Mouse (Mus musculus) midbrain, embryonic 14.5 days (tissue): ENCODE measurements at regions not wholly inside any gene's neighbourhood (a gene's known extent, or its start where the extent isn't known, plus 50 kb on each side); places are given as distances from the start of the nearest gene placed in this dataset.

ENCODE experiments used
- ATAC-seq: fragments of 200-750 bp; cut with Nextera tagmentation; 2 replicates; pipeline ENCODE4 v1.8.0; 2017; ENCODE audit warnings: moderate number of reproducible peaks, moderate library complexity; ENCODE audit not compliant: low FRiP score, low TSS enrichment
- DNase-seq: peaks from one replicate; pipeline ENCODE4 v3.0.0-alpha.2; 2015
- H3K27ac ChIP-seq: fragments of 300-500 bp; sonication (generic); replicated peaks from 2 replicates; pipeline ENCODE4 v1.5.1; 2014; ENCODE audit warnings: mild to moderate bottlenecking, low read depth, low read length, moderate library complexity
- H3K27me3 ChIP-seq: fragments of 300-500 bp; sonication (generic); 2 replicates; pipeline ENCODE4 v1.6.1; 2014; ENCODE audit warnings: low read length, control low read depth, mixed read lengths; ENCODE audit not compliant: control insufficient read depth, insufficient read depth
- H3K36me3 ChIP-seq: fragments of 300-500 bp; sonication (generic); 2 replicates; pipeline ENCODE4 v1.6.1; 2014; ENCODE audit warnings: low read length, control low read depth; ENCODE audit not compliant: control insufficient read depth, insufficient read depth
- H3K4me1 ChIP-seq: fragments of 300-500 bp; sonication (generic); 2 replicates; pipeline ENCODE4 v1.6.1; 2014; ENCODE audit warnings: mild to moderate bottlenecking, antibody characterized with exemption, low read length, control low read depth; ENCODE audit not compliant: control insufficient read depth, insufficient read depth
- H3K4me2 ChIP-seq: fragments of 300-500 bp; sonication (generic); 2 replicates; pipeline ENCODE4 v1.6.1; 2014; ENCODE audit warnings: mild to moderate bottlenecking, low read length, moderate library complexity
- H3K4me3 ChIP-seq: fragments of 300-500 bp; sonication (generic); replicated peaks from 2 replicates; pipeline ENCODE4 v1.5.1; 2014; ENCODE audit warnings: low read depth, low read length
- H3K9ac ChIP-seq: fragments of 300-500 bp; sonication (generic); replicated peaks from 2 replicates; pipeline ENCODE4 v1.6.1; 2014; ENCODE audit warnings: mild to moderate bottlenecking, low read length, moderate library complexity
- H3K9me3 ChIP-seq: fragments of 300-500 bp; sonication (generic); 2 replicates; pipeline ENCODE4 v1.6.1; 2016; ENCODE audit warnings: low read length, control low read depth, mixed read lengths; ENCODE audit not compliant: control insufficient read depth
- WGBS: fragments of 180-500 bp; shearing (Covaris S2); extraction: QIAGEN DNeasy Blood & Tissue Kit; methylation state at CpG from one replicate; pipeline ENCODE4 v1.1.7; 2014; 5-methylcytosine and 5-hydroxymethylcytosine counted together

DNA sequence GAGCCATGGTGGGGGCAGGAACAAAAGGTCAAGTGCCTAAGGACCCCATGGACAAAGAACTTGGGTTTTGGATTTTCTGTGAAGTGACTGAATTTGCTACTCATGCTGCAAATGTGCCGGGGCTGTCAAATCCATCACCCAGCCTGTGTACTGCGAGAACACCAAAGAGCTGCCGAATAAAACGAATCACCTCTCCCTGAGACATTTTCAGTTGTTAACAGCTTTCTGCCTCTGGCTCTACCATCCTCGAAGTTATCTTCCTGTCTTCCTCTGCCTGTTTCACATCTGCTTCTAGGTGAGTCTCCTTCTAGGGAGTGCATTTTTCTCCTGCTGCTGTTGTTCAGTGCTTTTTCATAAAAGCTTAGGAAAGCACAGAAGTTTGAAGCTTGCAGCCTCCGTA is 283.3 kb upstream of the Gm21798 start:
- no peak overlapping the region for H3K27ac ChIP-seq
- H3K9me3 ChIP-seq = no peaks in the 10 kb centered on the region
- no peak overlapping the region for H3K4me3 ChIP-seq
- H3K9ac ChIP-seq = no peak overlapping the region
- H3K36me3 ChIP-seq = no peaks in the 10 kb centered on the region
- H3K4me2 ChIP-seq = no peak overlapping the region
- ATAC-seq (no peak), DNase-seq (no peak)
- 75% methylated on average over 6 of the region's 6 CpGs for WGBS
- H3K4me1 ChIP-seq = no peaks in the 10 kb centered on the region
- H3K27me3 ChIP-seq = no peaks in the 10 kb centered on the region

DNA sequence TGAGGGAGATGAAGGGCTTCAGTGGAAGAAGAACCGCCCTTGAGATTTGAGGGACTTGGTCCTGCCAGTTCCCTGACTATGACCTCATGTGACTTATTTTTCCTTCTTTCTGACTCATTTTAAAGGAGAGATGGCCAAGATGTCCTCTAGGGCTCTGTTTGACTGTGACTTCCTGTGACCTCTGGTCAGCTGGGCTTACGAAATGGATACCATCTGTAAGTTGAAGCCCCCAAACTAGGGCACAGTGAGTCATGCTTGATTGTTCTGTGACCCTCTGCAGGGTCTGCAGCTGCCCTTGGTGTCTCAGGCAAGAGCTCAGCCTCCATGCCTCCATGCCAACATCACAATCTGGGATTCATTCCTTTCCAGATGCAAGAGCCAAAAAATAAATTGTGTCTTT is 282.3 kb upstream of the Gm21798 start:
- H3K9me3 ChIP-seq = no peaks in the 10 kb centered on the region
- 88% methylated on average over 2 of the region's 2 CpGs for WGBS
- no peaks in the 10 kb centered on the region for H3K27me3 ChIP-seq
- no peak for ATAC-seq
- no peak overlapping the region for H3K4me3 ChIP-seq
- DNase-seq = no peak
- H3K9ac ChIP-seq = no peak overlapping the region
- no peaks in the 10 kb centered on the region for H3K4me1 ChIP-seq
- no peaks in the 10 kb centered on the region for H3K36me3 ChIP-seq
- H3K4me2 ChIP-seq = no peak overlapping the region
- no peak overlapping the region for H3K27ac ChIP-seq

DNA sequence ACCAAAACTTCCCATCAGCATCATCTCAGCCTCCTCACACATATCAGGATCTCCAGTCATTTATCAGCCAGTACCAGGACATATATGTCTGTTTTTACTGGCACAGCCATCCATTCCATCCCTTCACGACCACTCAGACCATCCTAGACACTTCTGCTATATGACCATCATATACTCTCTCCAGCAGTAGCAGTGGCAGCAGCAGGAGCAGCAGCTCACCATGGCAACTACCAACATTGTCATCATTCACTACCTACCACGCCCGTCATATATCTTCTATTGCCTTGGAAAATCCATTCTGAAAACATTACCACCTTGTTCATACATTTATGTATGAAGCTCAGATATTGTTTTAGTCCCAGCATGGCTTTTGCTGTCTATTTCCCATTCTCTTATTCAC is 276.1 kb upstream of the Gm21798 start:
- 58% methylated on average over 3 of the region's 3 CpGs for WGBS
- no peak for ATAC-seq

GRCm38 (mm10) chr15:64542250-64542901 is 275.1 kb upstream of the Gm21798 start:
- Histone ChIP-seq H3K36me3 (no peaks in the 10 kb centered on the region), H3K9me3 (no peaks in the 10 kb centered on the region), H3K27me3 (no peaks in the 10 kb centered on the region), H3K27ac (no peak overlapping the region), H3K4me1 (no peaks in the 10 kb centered on the region), H3K9ac (no peak overlapping the region), H3K4me3 (no peak overlapping the region), H3K4me2 (no peak overlapping the region)
- 82% methylated on average over 8 of the region's 8 CpGs for WGBS
- DNase-seq (no peak), ATAC-seq (no peak)

More for the DNA sequence above, 276.1 kb upstream of the Gm21798 start:
- Histone ChIP-seq H3K4me1 (no peaks in the 10 kb centered on the region), H3K4me2 (no peak overlapping the region), H3K9me3 (no peaks in the 10 kb centered on the region), H3K36me3 (no peaks in the 10 kb centered on the region), H3K27me3 (no peaks in the 10 kb centered on the region), H3K4me3 (no peak overlapping the region), H3K9ac (no peak overlapping the region), H3K27ac (no peak overlapping the region)
- DNase-seq = no peak

DNA sequence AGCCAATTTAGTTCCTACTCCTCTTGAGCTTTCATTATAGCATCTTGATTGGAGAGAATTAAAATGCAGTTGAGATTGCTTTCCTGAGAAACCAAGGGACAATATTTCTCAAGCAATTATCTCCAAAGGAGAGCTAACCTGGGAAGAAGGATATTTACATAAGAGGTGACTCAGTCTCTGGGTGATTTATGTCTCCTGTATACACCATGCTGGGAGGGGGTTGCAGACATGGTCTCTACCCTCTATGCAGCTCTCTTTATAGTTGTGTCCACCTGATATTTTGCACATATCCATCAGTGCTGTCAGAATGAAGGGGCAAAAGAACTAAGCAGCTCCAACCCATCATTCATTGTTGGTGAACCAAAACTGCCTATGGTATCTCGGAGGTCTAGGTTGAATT is 274.6 kb upstream of the Gm21798 start:
- no peak for ATAC-seq
- no peaks in the 10 kb centered on the region for H3K4me1 ChIP-seq
- H3K9ac ChIP-seq = no peak overlapping the region
- no peaks in the 10 kb centered on the region for H3K36me3 ChIP-seq
- no peak overlapping the region for H3K27ac ChIP-seq
- H3K4me2 ChIP-seq = no peak overlapping the region
- no peaks in the 10 kb centered on the region for H3K27me3 ChIP-seq
- H3K4me3 ChIP-seq = no peak overlapping the region
- no peak for DNase-seq
- no peaks in the 10 kb centered on the region for H3K9me3 ChIP-seq
- WGBS = 88% methylated on average over 1 of the region's 1 CpGs

DNA sequence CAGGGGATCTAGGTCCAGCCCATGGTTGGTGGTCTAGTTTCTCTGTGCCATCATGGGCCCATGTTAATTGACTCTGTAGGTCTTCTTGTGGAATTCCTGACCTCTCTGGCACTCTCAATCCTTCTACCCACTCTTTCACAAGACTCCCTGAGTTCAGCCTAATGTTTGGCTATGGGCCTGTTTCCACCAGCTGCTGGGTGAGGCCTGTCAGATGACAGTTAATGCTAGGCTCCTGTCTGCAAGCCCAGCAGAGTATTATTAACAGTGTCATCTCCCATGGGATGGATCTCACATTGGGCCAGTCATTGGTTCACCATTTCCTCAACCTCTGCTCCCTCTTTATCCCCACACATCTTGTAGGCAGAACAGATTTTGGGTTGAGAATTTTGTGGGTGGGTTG is 271.5 kb upstream of the Gm21798 start:
- H3K9me3 ChIP-seq = no peaks in the 10 kb centered on the region
- ATAC-seq = no peak
- no peaks in the 10 kb centered on the region for H3K36me3 ChIP-seq
- H3K4me1 ChIP-seq = no peaks in the 10 kb centered on the region
- no peak overlapping the region for H3K27ac ChIP-seq
- H3K4me3 ChIP-seq = no peak overlapping the region
- no peak overlapping the region for H3K4me2 ChIP-seq
- H3K9ac ChIP-seq = no peak overlapping the region
- no peaks in the 10 kb centered on the region for H3K27me3 ChIP-seq
- no peak for DNase-seq

- Histone ChIP-seq H3K9ac (no peak overlapping the region), H3K4me2 (no peak overlapping the region), H3K27ac (no peak overlapping the region), H3K9me3 (no peaks in the 10 kb centered on the region), H3K4me1 (no peaks in the 10 kb centered on the region), H3K4me3 (no peak overlapping the region), H3K27me3 (no peaks in the 10 kb centered on the region), H3K36me3 (no peaks in the 10 kb centered on the region)
- WGBS = 93% methylated on average over 2 of the region's 2 CpGs
- DNase-seq (no peak), ATAC-seq (no peak)
Measured at GRCm38 (mm10) chr15:64557540-64557939, 260.0 kb upstream of the Gm21798 start.

DNA sequence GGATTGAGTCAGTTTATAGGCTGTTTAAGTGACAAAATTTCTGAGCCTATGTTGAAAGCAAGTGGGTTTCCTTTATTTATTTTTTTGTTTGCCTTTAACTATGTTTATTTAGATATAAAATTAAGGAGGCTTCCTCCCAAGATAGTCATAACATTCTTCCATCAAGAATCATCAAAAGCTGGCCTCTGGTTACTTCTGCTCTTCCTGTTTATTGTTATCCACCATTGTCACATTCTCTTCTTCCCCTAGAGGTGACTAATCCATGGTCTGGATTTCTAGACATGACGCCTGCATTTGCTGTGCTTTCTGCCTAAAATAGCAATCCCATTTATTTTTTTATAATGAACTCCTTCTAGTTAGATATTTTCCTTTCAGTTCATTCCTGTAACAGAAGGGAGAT is 259.3 kb upstream of the Gm21798 start:
- DNase-seq = no peak
- no peak for ATAC-seq
- Histone ChIP-seq H3K4me2 (no peak overlapping the region), H3K27ac (no peak overlapping the region), H3K36me3 (no peaks in the 10 kb centered on the region), H3K4me3 (no peak overlapping the region), H3K9ac (no peak overlapping the region), H3K9me3 (no peaks in the 10 kb centered on the region), H3K4me1 (no peaks in the 10 kb centered on the region), H3K27me3 (no peaks in the 10 kb centered on the region)
- 76% methylated on average over 1 of the region's 1 CpGs for WGBS

- Histone ChIP-seq H3K27ac (no peak overlapping the region), H3K4me1 (no peaks in the 10 kb centered on the region), H3K4me2 (no peak overlapping the region), H3K36me3 (no peaks in the 10 kb centered on the region), H3K9me3 (no peaks in the 10 kb centered on the region), H3K27me3 (no peaks in the 10 kb centered on the region), H3K4me3 (no peak overlapping the region), H3K9ac (no peak overlapping the region)
- DNase-seq (no peak), ATAC-seq (no peak)
- WGBS = 79% methylated on average over 3 of the region's 3 CpGs
Measured at GRCm38 (mm10) chr15:64562431-64563111, 254.9 kb upstream of the Gm21798 start.
